Mouse (Mus musculus) mouse embryonic stem cell (cell line): ENCODE data around the gene Limd2.
"Not testable (repeated sequence)": the region's sequence is repeated elsewhere in the genome, so short reads cannot be mapped to it uniquely, and the experiment has no call there.

Experiments
- in situ Hi-C, 2 experiments: fragments of 300-500 bp; cut with MboI; formaldehyde crosslinking; loops; 1 replicate in 1 of 2; 3 replicates in 1 of 2; pipeline ENCODE4 v1.14.3; 2019 to 2020; ENCODE audit warnings: low sequenced_read_pairs in 2 of 2, low pct_unique_long_range_greater_than_20kb in 1 of 2, mixed read lengths in 1 of 2; ENCODE audit not compliant: unreplicated experiment in 1 of 2

The Limd2 gene

GRCm38 (mm10) chr11:106160841-106161721 lies at the start of gene Limd2, which contains the start of gene Gm10840:
TSS of gene Limd2 (minus strand) at chr11:106160860.
TSS of gene Gm10840 (plus strand) at chr11:106160850.
- in situ Hi-C loops: no loop called here

- in situ Hi-C loops: no loop called here
Observed at GRCm38 (mm10) chr11:106202123-106202465, 41.4 kb upstream of the Limd2 start, which contains the start of gene Strada. TSS of gene Strada (minus strand) at chr11:106202168.

- in situ Hi-C loops: no loop called here
Observed at GRCm38 (mm10) chr11:106201337-106202122, 40.9 kb upstream of the Limd2 start.

GRCm38 (mm10) chr11:106200756-106201155 lies 40.1 kb upstream of the Limd2 start:
- in situ Hi-C loops: no loop called here

GRCm38 (mm10) chr11:106199997-106200396 lies 39.3 kb upstream of the Limd2 start:
- in situ Hi-C loops: not testable (repeated sequence)

GRCm38 (mm10) chr11:106198277-106198676 lies 37.6 kb upstream of the Limd2 start:
- in situ Hi-C loops: no loop called here

- in situ Hi-C loops: no loop called here
Observed at GRCm38 (mm10) chr11:106195341-106195740, 34.7 kb upstream of the Limd2 start.

GRCm38 (mm10) chr11:106194891-106195290 lies 34.2 kb upstream of the Limd2 start:
- in situ Hi-C loops: no loop called here

GRCm38 (mm10) chr11:106194155-106194541 lies 33.5 kb upstream of the Limd2 start:
- in situ Hi-C loops: no loop called here

GRCm38 (mm10) chr11:106193371-106194154 lies 32.9 kb upstream of the Limd2 start:
- in situ Hi-C loops: no loop called here

- in situ Hi-C loops: no loop called here
Observed at GRCm38 (mm10) chr11:106192657-106193370, 32.2 kb upstream of the Limd2 start.

- in situ Hi-C loops: no loop called here
Observed at GRCm38 (mm10) chr11:106192241-106192640, 31.6 kb upstream of the Limd2 start.

- in situ Hi-C loops: no loop called here
Observed at GRCm38 (mm10) chr11:106191716-106192115, 31.1 kb upstream of the Limd2 start.

- in situ Hi-C loops: no loop called here
Observed at GRCm38 (mm10) chr11:106187326-106187725, 26.7 kb upstream of the Limd2 start.

- in situ Hi-C loops: no loop called here
Observed at GRCm38 (mm10) chr11:106180449-106180801, 19.8 kb upstream of the Limd2 start.

GRCm38 (mm10) chr11:106179711-106180448 lies 19.2 kb upstream of the Limd2 start:
- in situ Hi-C loops: no loop called here

GRCm38 (mm10) chr11:106178036-106178782 lies 17.5 kb upstream of the Limd2 start:
- in situ Hi-C loops: no loop called here
